Mouse (Mus musculus) forebrain, embryonic 14.5 days (tissue): ENCODE results near the gene Plg. TPM values are rescaled to one million over a fixed set of nuclear protein-coding genes. Genes with fewer than 3 reads are reported as not detected.

ENCODE experiments used
- ATAC-seq: fragments of 200-750 bp; cut with Nextera tagmentation; 2 replicates; pipeline ENCODE4 v1.8.0; 2017; ENCODE audit warnings: mild to moderate bottlenecking, moderate library complexity
- DNase-seq: peaks from one replicate; pipeline ENCODE4 v3.0.0-alpha.2; 2015; ENCODE audit warnings: low spot score
- H3K27ac ChIP-seq: fragments of 300-500 bp; sonication (generic); 2 replicates; pipeline ENCODE4 v1.5.1; 2014; ENCODE audit warnings: low read depth, mild to moderate bottlenecking, control low read depth, low read length, moderate library complexity
- H3K27me3 ChIP-seq: fragments of 300-500 bp; sonication (generic); replicated peaks from 2 replicates; pipeline ENCODE4 v1.6.1; 2014; ENCODE audit warnings: low read length, control low read depth, mixed read lengths; ENCODE audit not compliant: control insufficient read depth, insufficient read depth
- H3K36me3 ChIP-seq: fragments of 300-500 bp; sonication (generic); 2 replicates; pipeline ENCODE4 v1.6.1; 2014; ENCODE audit warnings: low read length, control low read depth; ENCODE audit not compliant: control insufficient read depth, insufficient read depth
- H3K4me1 ChIP-seq: fragments of 300-500 bp; sonication (generic); 2 replicates; pipeline ENCODE4 v1.6.1; 2014; ENCODE audit warnings: antibody characterized with exemption, low read length, control low read depth; ENCODE audit not compliant: control insufficient read depth, insufficient read depth
- H3K4me2 ChIP-seq: fragments of 300-500 bp; sonication (generic); 2 replicates; pipeline ENCODE4 v1.6.1; 2014; ENCODE audit warnings: mild to moderate bottlenecking, control low read depth, low read length
- H3K4me3 ChIP-seq: fragments of 300-500 bp; sonication (generic); 2 replicates; pipeline ENCODE4 v1.5.1; 2014; ENCODE audit warnings: low read depth, low read length, control low read depth
- H3K9ac ChIP-seq: fragments of 300-500 bp; sonication (generic); 2 replicates; pipeline ENCODE4 v1.6.1; 2014; ENCODE audit warnings: mild to moderate bottlenecking, low read length, control low read depth, moderate library complexity
- H3K9me3 ChIP-seq: fragments of 300-500 bp; sonication (generic); replicated peaks from 2 replicates; pipeline ENCODE4 v1.6.1; 2016; ENCODE audit warnings: low read length, control low read depth, mixed read lengths; ENCODE audit not compliant: control insufficient read depth
- WGBS: fragments of 180-500 bp; shearing (Covaris S2); extraction: QIAGEN DNeasy Blood & Tissue Kit; methylation state at CpG from one replicate; pipeline ENCODE4 v1.1.7; 2014; 5-methylcytosine and 5-hydroxymethylcytosine counted together
- polyA plus RNA-seq: library from polyadenylated mRNA; unstranded; fragments of >200 nt; fragmentation: Nextera tagmentation; extraction: Ambion mirVana; gene quantifications from 2 replicates; pipeline ENCODE4 v1.2.1, GENCODE M21; 2014

Plg gene
- polyA plus RNA-seq, 1 experiment from 2014 or later, result not detected

- Histone ChIP-seq H3K27ac (no peak overlapping the region), H3K4me3 (no peak overlapping the region), H3K27me3 (no peaks in the 10 kb centered on the region), H3K4me1 (no peaks in the 10 kb centered on the region), H3K9ac (no peak overlapping the region), H3K9me3 (no peaks in the 10 kb centered on the region), H3K4me2 (no peak overlapping the region), H3K36me3 (no peaks in the 10 kb centered on the region)
- no peak for DNase-seq
- 86% methylated on average over 2 of the region's 2 CpGs for WGBS
- no peak for ATAC-seq
Observed at GRCm38 (mm10) chr17:12381579-12381978, 3.2 kb downstream of the Plg start.

- H3K27me3 ChIP-seq, result no peaks in the 10 kb centered on the region
- H3K4me3 ChIP-seq, result no peak overlapping the region
- H3K4me2 ChIP-seq, result no peak overlapping the region
- DNase-seq (peak; percentile 64), ATAC-seq (peak; percentile 73; the same call in 1 of the 2 replicates)
- H3K9ac ChIP-seq, result no peak overlapping the region
- H3K9me3 ChIP-seq, result no peaks in the 10 kb centered on the region
- no peaks in the 10 kb centered on the region for H3K4me1 ChIP-seq
- 22% methylated on average over 2 of the region's 2 CpGs for WGBS
- no peaks in the 10 kb centered on the region for H3K36me3 ChIP-seq
- no peak overlapping the region for H3K27ac ChIP-seq
Observed at GRCm38 (mm10) chr17:12382531-12382930, 4.1 kb downstream of the Plg start.

- no peaks in the 10 kb centered on the region for H3K36me3 ChIP-seq
- no peak overlapping the region for H3K4me3 ChIP-seq
- no peaks in the 10 kb centered on the region for H3K9me3 ChIP-seq
- H3K4me2 ChIP-seq, result no peak overlapping the region
- H3K27ac ChIP-seq, result no peak overlapping the region
- WGBS, result 82% methylated on average over 8 of the region's 8 CpGs
- DNase-seq (no peak), ATAC-seq (no peak)
- H3K9ac ChIP-seq, result no peak overlapping the region
- H3K27me3 ChIP-seq, result no peaks in the 10 kb centered on the region
- no peaks in the 10 kb centered on the region for H3K4me1 ChIP-seq
Observed at GRCm38 (mm10) chr17:12385049-12385794, 6.8 kb downstream of the Plg start.

- Histone ChIP-seq H3K4me3 (no peak overlapping the region), H3K9me3 (no peaks in the 10 kb centered on the region), H3K27me3 (no peaks in the 10 kb centered on the region), H3K27ac (no peak overlapping the region), H3K9ac (no peak overlapping the region), H3K4me1 (no peaks in the 10 kb centered on the region), H3K4me2 (no peak overlapping the region), H3K36me3 (no peaks in the 10 kb centered on the region)
- 87% methylated on average over 2 of the region's 2 CpGs for WGBS
- DNase-seq (no peak), ATAC-seq (no peak)
Observed at GRCm38 (mm10) chr17:12387781-12388180, 9.4 kb downstream of the Plg start.

GRCm38 (mm10) chr17:12388239-12388638 is 9.8 kb downstream of the Plg start:
- 96% methylated on average over 7 of the region's 7 CpGs for WGBS
- Histone ChIP-seq H3K9ac (no peak overlapping the region), H3K27ac (no peak overlapping the region), H3K36me3 (no peaks in the 10 kb centered on the region), H3K27me3 (no peaks in the 10 kb centered on the region), H3K4me1 (no peaks in the 10 kb centered on the region), H3K4me2 (no peak overlapping the region), H3K4me3 (no peak overlapping the region), H3K9me3 (no peaks in the 10 kb centered on the region)
- no peak for DNase-seq
- no peak for ATAC-seq

GRCm38 (mm10) chr17:12396163-12396677 is 17.8 kb downstream of the Plg start:
- no peaks in the 10 kb centered on the region for H3K4me1 ChIP-seq
- WGBS, result 93% methylated on average over 9 of the region's 9 CpGs
- no peaks in the 10 kb centered on the region for H3K9me3 ChIP-seq
- no peak overlapping the region for H3K4me2 ChIP-seq
- DNase-seq, result no peak
- ATAC-seq, result no peak
- H3K36me3 ChIP-seq, result no peaks in the 10 kb centered on the region
- no peak overlapping the region for H3K27ac ChIP-seq
- H3K9ac ChIP-seq, result no peak overlapping the region
- H3K27me3 ChIP-seq, result no peaks in the 10 kb centered on the region
- no peak overlapping the region for H3K4me3 ChIP-seq

- Histone ChIP-seq H3K9ac (no peak overlapping the region), H3K4me3 (no peak overlapping the region), H3K36me3 (no peaks in the 10 kb centered on the region), H3K9me3 (no peaks in the 10 kb centered on the region), H3K4me1 (no peaks in the 10 kb centered on the region), H3K4me2 (no peak overlapping the region), H3K27me3 (no peaks in the 10 kb centered on the region), H3K27ac (no peak overlapping the region)
- no peak for ATAC-seq
- DNase-seq, result no peak
- WGBS, result 77% methylated on average over 7 of the region's 7 CpGs
Observed at GRCm38 (mm10) chr17:12403420-12403819, 25.0 kb downstream of the Plg start.

GRCm38 (mm10) chr17:12409346-12409944 is 31.0 kb downstream of the Plg start:
- 86% methylated on average over 11 of the region's 11 CpGs for WGBS

More at GRCm38 (mm10) chr17:12409346-12409944, 31.0 kb downstream of the Plg start:
- no peaks in the 10 kb centered on the region for H3K4me1 ChIP-seq
- DNase-seq (no peak), ATAC-seq (no peak)
- H3K4me3 ChIP-seq, result no peak overlapping the region
- H3K9ac ChIP-seq, result no peak overlapping the region
- no peaks in the 10 kb centered on the region for H3K9me3 ChIP-seq
- H3K4me2 ChIP-seq, result no peak overlapping the region
- H3K27me3 ChIP-seq, result no peaks in the 10 kb centered on the region
- H3K36me3 ChIP-seq, result no peaks in the 10 kb centered on the region
- H3K27ac ChIP-seq, result no peak overlapping the region
